10 mouse cellular contexts compared by ENCODE assay signal in the genomic region with DNA sequence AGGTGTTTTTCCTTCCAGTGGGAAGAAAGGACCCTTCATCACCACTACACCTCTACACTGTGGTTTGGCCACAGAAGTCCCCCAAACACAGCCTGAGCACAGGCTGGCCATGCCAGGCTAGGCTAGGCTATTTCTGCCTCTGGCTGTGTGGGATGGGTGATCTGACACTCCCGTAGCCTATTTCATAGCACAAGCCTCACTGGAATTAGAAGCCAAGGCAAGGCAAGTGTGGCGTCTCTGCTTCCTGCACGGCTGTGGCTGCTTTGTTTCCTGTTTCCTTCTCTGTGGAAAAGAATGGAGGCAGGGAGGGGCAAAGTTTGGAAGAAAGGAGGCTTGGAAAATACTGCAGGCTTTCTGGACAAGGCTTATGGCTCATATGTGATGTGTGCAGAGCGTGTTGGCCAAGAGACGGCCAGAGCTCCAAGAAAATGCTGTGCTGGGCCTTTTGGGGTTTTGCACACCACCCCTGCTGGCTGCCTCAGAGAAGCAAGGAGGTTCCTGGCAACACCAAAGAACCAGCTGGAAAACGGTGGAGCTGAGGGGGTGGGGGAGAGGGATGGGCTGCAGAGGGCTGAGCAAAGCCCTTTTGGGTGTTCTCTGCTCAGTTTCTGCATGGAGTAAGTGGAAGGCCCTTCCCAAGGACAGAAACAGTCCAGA. TPM values are rescaled to one million over a fixed set of nuclear protein-coding genes. Genes with fewer than 3 reads are reported as not detected.
DNase-seq lines count a peak whose midpoint lies in the region; ATAC-seq lines count a peak whose summit lies in the region.
"Had no signal": no experiment of that assay in that cellular context is flagged by ENCODE, and none has a peak within 500 bp of the region (broad histone marks: within the 10 kb centered on the region; RNA-seq: fewer than 3 reads in every experiment).

No protein-coding gene starts in this region.

- peaks cover 47% of the 10 kb centered on the region for H3K4me1 ChIP-seq in hindbrain, embryonic 10.5 days (replicated peaks)
- H3K4me1 ChIP-seq in hindbrain, embryonic 12.5 days = peaks cover 18% of the 10 kb centered on the region
- peaks cover 38% of the 10 kb centered on the region for H3K4me1 ChIP-seq in intestine, embryonic 14.5 days (replicated peaks; ENCODE audit: control insufficient read depth, insufficient read depth, low read length)
- peaks cover 38% of the 10 kb centered on the region for H3K4me1 ChIP-seq in lung, embryonic 16.5 days (replicated peaks; ENCODE audit: control insufficient read depth, insufficient read depth, low read length)

- no peaks in the 10 kb centered on the region for H3K36me3 ChIP-seq in hindbrain, embryonic 10.5 days
- no peaks in the 10 kb centered on the region for H3K36me3 ChIP-seq in hindbrain, embryonic 12.5 days
- no peaks in the 10 kb centered on the region for H3K36me3 ChIP-seq in intestine, embryonic 14.5 days (ENCODE audit: control insufficient read depth, insufficient read depth, low read length)
- H3K36me3 ChIP-seq in lung, embryonic 16.5 days (ENCODE audit: control insufficient read depth, insufficient read depth, low read length) = no peaks in the 10 kb centered on the region

- 50% methylated on average over 6 of the region's 6 CpGs for WGBS in hindbrain, embryonic 10.5 days
- WGBS in hindbrain, embryonic 12.5 days = 53% methylated on average over 6 of the region's 6 CpGs
- 35% methylated on average over 6 of the region's 6 CpGs for WGBS in intestine, embryonic 14.5 days
- 31% methylated on average over 6 of the region's 6 CpGs for WGBS in lung, embryonic 16.5 days

- ATAC-seq in hindbrain, embryonic 12.5 days (ENCODE audit: low FRiP score) = no peak
- no peak for ATAC-seq in intestine, embryonic 14.5 days (replicated peaks; ENCODE audit: low FRiP score, low TSS enrichment, low read depth)
- peak; percentile 77 for ATAC-seq in lung, embryonic 16.5 days (ENCODE audit: low read depth)

- no peaks in the 10 kb centered on the region for H3K27me3 ChIP-seq in hindbrain, embryonic 10.5 days (ENCODE audit: insufficient read depth, poor library complexity, severe bottlenecking)
- no peaks in the 10 kb centered on the region for H3K27me3 ChIP-seq in hindbrain, embryonic 12.5 days
- no peaks in the 10 kb centered on the region for H3K27me3 ChIP-seq in intestine, embryonic 14.5 days (replicated peaks; ENCODE audit: control insufficient read depth, insufficient read depth, low read length)
- H3K27me3 ChIP-seq in lung, embryonic 16.5 days (ENCODE audit: control insufficient read depth, insufficient read depth, low read depth, low read length) = no peaks in the 10 kb centered on the region

- H3K27ac ChIP-seq in hindbrain, embryonic 10.5 days = peak overlapping the region; percentile 41
- no peak overlapping the region for H3K27ac ChIP-seq in hindbrain, embryonic 12.5 days
- H3K27ac ChIP-seq in intestine, embryonic 14.5 days (ENCODE audit: low read depth) = peak overlapping the region; percentile 47; the same call in 1 of the 2 replicates
- H3K27ac ChIP-seq in lung, embryonic 16.5 days (ENCODE audit: low read length) = peak overlapping the region; percentile 93

- H3K4me3 ChIP-seq in hindbrain, embryonic 10.5 days = no peak overlapping the region
- H3K4me3 ChIP-seq in hindbrain, embryonic 12.5 days = no peak overlapping the region
- no peak overlapping the region for H3K4me3 ChIP-seq in intestine, embryonic 14.5 days (ENCODE audit: low read depth, low read length)
- H3K4me3 ChIP-seq in lung, embryonic 16.5 days (ENCODE audit: low read length) = no peak overlapping the region

- H3K9me3 ChIP-seq in hindbrain, embryonic 10.5 days = peaks cover 7% of the 10 kb centered on the region; the same call in 1 of the 2 replicates
- 0 out of 2 replicates have a peak, but pooled peaks cover 3% of the 10 kb centered on the region for H3K9me3 ChIP-seq in hindbrain, embryonic 12.5 days (replicated peaks)
- 0 out of 2 replicates have a peak, but pooled peaks cover 3% of the 10 kb centered on the region for H3K9me3 ChIP-seq in intestine, embryonic 14.5 days (ENCODE audit: control insufficient read depth, low read length)
- H3K9me3 ChIP-seq in lung, embryonic 16.5 days (ENCODE audit: control insufficient read depth, low read length) = no peaks in the 10 kb centered on the region

- no peak overlapping the region for H3K4me2 ChIP-seq in hindbrain, embryonic 12.5 days (replicated peaks)
- H3K4me2 ChIP-seq in intestine, embryonic 14.5 days (ENCODE audit: low read length) = no peak overlapping the region
- no peak overlapping the region for H3K4me2 ChIP-seq in lung, embryonic 16.5 days (ENCODE audit: low read depth, low read length)

- no peak for DNase-seq in hindbrain, embryonic 10.5 days (ENCODE audit: low spot score)
- DNase-seq in gastrocnemius, adult 18-20 months (ENCODE audit: low spot score) = peak; percentile 60
- DNase-seq in intestine, embryonic 14.5 days (ENCODE audit: low spot score) = peak; percentile 52
- DNase-seq in cerebellum, postnatal 25 days = no peak
- DNase-seq in spleen, postnatal 4 days (ENCODE audit: low spot score in 2 of 2) = no peak
- DNase-seq in MN1 (ENCODE audit: low spot score) = no peak

- no peak overlapping the region for H3K9ac ChIP-seq in hindbrain, embryonic 12.5 days
- no peak overlapping the region for H3K9ac ChIP-seq in intestine, embryonic 14.5 days (ENCODE audit: low read length)
- no peak overlapping the region for H3K9ac ChIP-seq in lung, embryonic 16.5 days (ENCODE audit: low read length)

RNA-seq across cellular contexts. Expression of a gene that starts 5.6 kb away (rescaled TPM):
- polyA plus RNA-seq in hindbrain, embryonic 10.5 days (2016; fragmentation: Nextera tagmentation; extraction: Ambion mirVana) = not detected in 2 replicates
- polyA plus RNA-seq in hindbrain, embryonic 12.5 days (2016; fragmentation: Nextera tagmentation; extraction: Ambion mirVana) = not detected in 2 replicates
- not detected for total RNA-seq in gastrocnemius, adult 18-20 months (2021)
- not detected in 2 replicates for polyA plus RNA-seq in intestine, embryonic 14.5 days (2014; fragmentation: Nextera tagmentation; extraction: Ambion mirVana)
- polyA plus RNA-seq in lung, embryonic 16.5 days (2015; fragmentation: Nextera tagmentation; extraction: Ambion mirVana) = 0.11 and 0.36 TPM in 2 replicates
- total RNA-seq: common myeloid progenitor, adult 5-6 weeks; left cerebral cortex, postnatal 10 days had no signal

RNA-seq across cellular contexts. Expression of a gene that starts 28.4 kb away (rescaled TPM):
- 2.9 and 3.0 TPM in 2 replicates for polyA plus RNA-seq in hindbrain, embryonic 10.5 days (2016; fragmentation: Nextera tagmentation; extraction: Ambion mirVana)
- polyA plus RNA-seq in hindbrain, embryonic 12.5 days (2016; fragmentation: Nextera tagmentation; extraction: Ambion mirVana) = 7.3 and 8.2 TPM in 2 replicates
- 1 to 10 TPM; 3.0 to 3.2 TPM for total RNA-seq in gastrocnemius, adult 18-20 months (2021)
- 31.0 and 32.9 TPM in 2 replicates for polyA plus RNA-seq in intestine, embryonic 14.5 days (2014; fragmentation: Nextera tagmentation; extraction: Ambion mirVana)
- polyA plus RNA-seq in lung, embryonic 16.5 days (2015; fragmentation: Nextera tagmentation; extraction: Ambion mirVana) = 67.3 and 72.1 TPM in 2 replicates
- total RNA-seq: common myeloid progenitor, adult 5-6 weeks had no signal

RNA-seq across cellular contexts. Expression of a gene that starts 42.4 kb away (rescaled TPM):
- 0.43 and 0.62 TPM in 2 replicates for polyA plus RNA-seq in hindbrain, embryonic 10.5 days (2016; fragmentation: Nextera tagmentation; extraction: Ambion mirVana)
- 0.30 and 0.47 TPM in 2 replicates for polyA plus RNA-seq in hindbrain, embryonic 12.5 days (2016; fragmentation: Nextera tagmentation; extraction: Ambion mirVana)
- not detected for total RNA-seq in gastrocnemius, adult 18-20 months (2021)
- polyA plus RNA-seq in intestine, embryonic 14.5 days (2014; fragmentation: Nextera tagmentation; extraction: Ambion mirVana) = 1.4 and 2.2 TPM in 2 replicates
- polyA plus RNA-seq in lung, embryonic 16.5 days (2015; fragmentation: Nextera tagmentation; extraction: Ambion mirVana) = 0.82 and 1.6 TPM in 2 replicates

Comparison
In these comparisons a context has a peak if more than half of its experiments do, and no peak if none do; other contexts are left out.
1. DNase-seq: peak in gastrocnemius, adult 18-20 months (single experiment) and intestine, embryonic 14.5 days (single experiment); none in hindbrain, embryonic 10.5 days (single experiment), cerebellum, postnatal 25 days (0 of 2), spleen, postnatal 4 days (0 of 2) and MN1 (single experiment).